20 mouse cellular contexts compared by ENCODE assay signal in the genomic region with DNA sequence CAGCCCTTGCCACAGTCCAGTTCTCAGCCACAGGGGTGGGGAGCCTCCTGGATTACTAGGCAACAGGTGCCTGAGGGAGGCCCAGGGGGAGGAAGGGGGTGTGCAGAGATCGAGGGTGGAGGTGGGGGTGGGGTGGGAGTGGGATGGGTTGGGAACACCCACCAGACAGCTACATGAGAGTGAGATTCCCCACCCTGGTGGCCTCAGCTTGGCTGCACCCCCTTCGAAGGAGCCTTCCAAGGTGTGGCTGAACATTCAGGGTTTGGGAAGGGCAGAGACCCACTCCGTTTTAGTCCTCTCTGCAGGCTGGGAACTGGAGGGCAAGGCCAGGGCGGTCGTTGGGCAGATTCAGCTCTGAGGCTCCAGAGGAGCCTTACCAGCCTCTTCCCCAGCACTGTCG. TPM values are rescaled to one million over a fixed set of nuclear protein-coding genes. Genes with fewer than 3 reads are reported as not detected.
A peak's percentile ranks its signal among the peaks of the same experiment; 100 is the strongest.
DNase-seq lines count a peak whose midpoint lies in the region; ATAC-seq and TF ChIP-seq lines count a peak whose summit lies in the region.
"Had no signal": no experiment of that assay in that cellular context is flagged by ENCODE, and none has a peak within 500 bp of the region (broad histone marks: within the 10 kb centered on the region; RNA-seq: fewer than 3 reads in every experiment).

No protein-coding gene starts in this region.

- H3K9ac ChIP-seq in hindbrain, embryonic 13.5 days = no peak overlapping the region
- H3K9ac ChIP-seq in hindbrain, embryonic 11.5 days (ENCODE audit: low read depth, low read length) = no peak overlapping the region
- no peak overlapping the region for H3K9ac ChIP-seq in intestine, embryonic 16.5 days (ENCODE audit: low read depth, low read length)
- H3K9ac ChIP-seq in stomach, postnatal 0 days (ENCODE audit: low read length) = no peak overlapping the region
- H3K9ac ChIP-seq: forebrain, embryonic 12.5 days; liver, embryonic 15.5 days had no signal

- H3K27ac ChIP-seq in hindbrain, embryonic 13.5 days = no peak overlapping the region
- no peak overlapping the region for H3K27ac ChIP-seq in hindbrain, embryonic 11.5 days (ENCODE audit: low read depth, low read length)
- no peak overlapping the region for H3K27ac ChIP-seq in intestine, embryonic 16.5 days (ENCODE audit: low read length)
- no peak overlapping the region for H3K27ac ChIP-seq in stomach, postnatal 0 days (replicated peaks)
- H3K27ac ChIP-seq: forebrain, embryonic 12.5 days; kidney, postnatal 0 days; liver, embryonic 15.5 days had no signal

- H3K27me3 ChIP-seq in hindbrain, embryonic 13.5 days = no peaks in the 10 kb centered on the region
- H3K27me3 ChIP-seq in hindbrain, embryonic 11.5 days (ENCODE audit: control insufficient read depth, insufficient read depth, low read length) = no peaks in the 10 kb centered on the region
- no peaks in the 10 kb centered on the region for H3K27me3 ChIP-seq in intestine, embryonic 16.5 days (replicated peaks; ENCODE audit: control insufficient read depth, insufficient read depth, low read length)
- H3K27me3 ChIP-seq in stomach, postnatal 0 days (ENCODE audit: control insufficient read depth, insufficient read depth, low read length) = no peaks in the 10 kb centered on the region
- H3K27me3 ChIP-seq: CH12.LX; forebrain, embryonic 12.5 days; liver, embryonic 15.5 days; Patski had no signal

- H3K4me1 ChIP-seq in hindbrain, embryonic 13.5 days (replicated peaks) = peaks cover 15% of the 10 kb centered on the region
- no peaks in the 10 kb centered on the region for H3K4me1 ChIP-seq in hindbrain, embryonic 11.5 days (replicated peaks; ENCODE audit: control insufficient read depth, insufficient read depth, low read length)
- H3K4me1 ChIP-seq in intestine, embryonic 16.5 days (ENCODE audit: control insufficient read depth, insufficient read depth, low read length) = peaks cover 8% of the 10 kb centered on the region; the same call in 1 of the 2 replicates
- no peaks in the 10 kb centered on the region for H3K4me1 ChIP-seq in stomach, postnatal 0 days (replicated peaks; ENCODE audit: control insufficient read depth, insufficient read depth)

- 84% methylated on average over 6 of the region's 6 CpGs for WGBS in hindbrain, embryonic 13.5 days
- WGBS in hindbrain, embryonic 11.5 days = 85% methylated on average over 6 of the region's 6 CpGs
- WGBS in intestine, embryonic 16.5 days = 58% methylated on average over 6 of the region's 6 CpGs
- 57% methylated on average over 6 of the region's 6 CpGs for WGBS in stomach, postnatal 0 days

- H3K36me3 ChIP-seq in hindbrain, embryonic 13.5 days = peaks cover 7% of the 10 kb centered on the region; the same call in 1 of the 2 replicates
- no peaks in the 10 kb centered on the region for H3K36me3 ChIP-seq in hindbrain, embryonic 11.5 days (ENCODE audit: control insufficient read depth, insufficient read depth, low read length)
- H3K36me3 ChIP-seq in intestine, embryonic 16.5 days (ENCODE audit: control insufficient read depth, insufficient read depth, low read length) = no peaks in the 10 kb centered on the region
- H3K36me3 ChIP-seq in stomach, postnatal 0 days (ENCODE audit: control insufficient read depth, insufficient read depth, low read length) = no peaks in the 10 kb centered on the region
- H3K36me3 ChIP-seq: liver, embryonic 15.5 days had no signal

- ATAC-seq in hindbrain, embryonic 13.5 days (ENCODE audit: low FRiP score) = 0 out of 2 replicates have a peak, but pooled peaks have one; percentile 16
- no peak for ATAC-seq in hindbrain, embryonic 11.5 days (ENCODE audit: low FRiP score)
- ATAC-seq in intestine, embryonic 16.5 days = peak; percentile 48
- ATAC-seq in stomach, postnatal 0 days (ENCODE audit: low FRiP score, low TSS enrichment) = no peak
- ATAC-seq: Patski had no signal

- intact Hi-C loops in left cerebral cortex, postnatal 10 days (cut with DNase I) = no loop called here

- H3K4me2 ChIP-seq in hindbrain, embryonic 13.5 days = no peak overlapping the region
- no peak overlapping the region for H3K4me2 ChIP-seq in hindbrain, embryonic 11.5 days (replicated peaks; ENCODE audit: low read depth, low read length)
- peak overlapping the region; percentile 11; the same call in 1 of the 2 replicates for H3K4me2 ChIP-seq in intestine, embryonic 16.5 days (ENCODE audit: low read depth, low read length)
- H3K4me2 ChIP-seq in stomach, postnatal 0 days (replicated peaks; ENCODE audit: low read depth) = no peak overlapping the region
- H3K4me2 ChIP-seq: forebrain, embryonic 12.5 days had no signal

- TF ChIP-seq CTCF in stomach, postnatal 0 days (IDR thresholded peaks at IDR 0.05; ENCODE audit: low read depth) = no peak

- H3K4me3 ChIP-seq in hindbrain, embryonic 13.5 days = no peak overlapping the region
- H3K4me3 ChIP-seq in hindbrain, embryonic 11.5 days (ENCODE audit: low read depth, low read length) = no peak overlapping the region
- no peak overlapping the region for H3K4me3 ChIP-seq in intestine, embryonic 16.5 days (ENCODE audit: low read length)
- H3K4me3 ChIP-seq in stomach, postnatal 0 days (ENCODE audit: low read depth, low read length) = no peak overlapping the region
- H3K4me3 ChIP-seq: forebrain, embryonic 12.5 days; liver, embryonic 15.5 days had no signal

- TF ChIP-seq EP300 in stomach, postnatal 0 days (optimal IDR thresholded peaks at IDR 0.05) = no peak

- no peaks in the 10 kb centered on the region for H3K9me3 ChIP-seq in hindbrain, embryonic 13.5 days
- no peaks in the 10 kb centered on the region for H3K9me3 ChIP-seq in hindbrain, embryonic 11.5 days (ENCODE audit: control insufficient read depth, low read length)
- H3K9me3 ChIP-seq in intestine, embryonic 16.5 days (ENCODE audit: control insufficient read depth, low read length) = no peaks in the 10 kb centered on the region
- H3K9me3 ChIP-seq in stomach, postnatal 0 days (ENCODE audit: control insufficient read depth, low read length) = no peaks in the 10 kb centered on the region
- H3K9me3 ChIP-seq: liver, embryonic 15.5 days had no signal

- no peak for DNase-seq in hindbrain, embryonic 11.5 days (ENCODE audit: low spot score)
- peak; percentile 20 for DNase-seq in retina, postnatal 1 day
- DNase-seq in retina, embryonic 14.5 days (ENCODE audit: low spot score) = no peak
- peak; percentile 16 for DNase-seq in stomach, postnatal 0 days (ENCODE audit: low spot score)
- no peak for DNase-seq in left cerebral cortex, postnatal 10 days (ENCODE audit: extremely low spot score in 1 of 2, low spot score in 2 of 2)
- DNase-seq in adrenal gland, postnatal 4 days (ENCODE audit: low spot score in 2 of 2) = no peak
- DNase-seq: adrenal gland, postnatal 36 days; cerebellum, adult 18-20 months; heart, postnatal 4 days; kidney, adult 11 months; layer of hippocampus, postnatal 36 days; lung, postnatal 10 days; thymus, postnatal 36 days had no signal

RNA-seq across cellular contexts. Expression of a gene that starts 11.6 kb away (rescaled TPM):
- polyA plus RNA-seq in hindbrain, embryonic 13.5 days (2015; fragmentation: Nextera tagmentation; extraction: Ambion mirVana) = 35.4 and 36.2 TPM in 2 replicates
- 27.2 and 29.5 TPM in 2 replicates for polyA plus RNA-seq in hindbrain, embryonic 11.5 days (2014; fragmentation: Nextera tagmentation; extraction: Ambion mirVana)
- polyA plus RNA-seq in intestine, embryonic 16.5 days (2015; fragmentation: Nextera tagmentation; extraction: Ambion mirVana) = 11.9 and 16.0 TPM in 2 replicates
- polyA plus RNA-seq in stomach, postnatal 0 days (2015; fragmentation: Nextera tagmentation; extraction: Ambion mirVana) = 9.9 and 10.0 TPM in 2 replicates
- 10 to 100 TPM; 36.6 to 38.0 TPM for total RNA-seq in left cerebral cortex, postnatal 10 days (2021)
- total RNA-seq in adrenal gland, postnatal 4 days (2021) = 10 to 100 TPM; 35.4 to 40.4 TPM

RNA-seq across cellular contexts. Expression of a gene that starts 12.0 kb away (rescaled TPM):
- polyA plus RNA-seq in hindbrain, embryonic 13.5 days (2015; fragmentation: Nextera tagmentation; extraction: Ambion mirVana) = 45.9 and 51.0 TPM in 2 replicates
- 38.7 and 39.7 TPM in 2 replicates for polyA plus RNA-seq in hindbrain, embryonic 11.5 days (2014; fragmentation: Nextera tagmentation; extraction: Ambion mirVana)
- 78.6 and 81.8 TPM in 2 replicates for polyA plus RNA-seq in intestine, embryonic 16.5 days (2015; fragmentation: Nextera tagmentation; extraction: Ambion mirVana)
- 43.4 and 47.2 TPM in 2 replicates for polyA plus RNA-seq in stomach, postnatal 0 days (2015; fragmentation: Nextera tagmentation; extraction: Ambion mirVana)
- 10 to 100 TPM; 24.7 to 24.8 TPM for total RNA-seq in left cerebral cortex, postnatal 10 days (2021)
- total RNA-seq in adrenal gland, postnatal 4 days (2021) = 10 to 100 TPM; 29.9 to 33.4 TPM

Comparison
In these comparisons a context has a peak if more than half of its experiments do, and no peak if none do; other contexts are left out.
1. ATAC-seq: peak in hindbrain, embryonic 13.5 days (single experiment) and intestine, embryonic 16.5 days (single experiment); none in hindbrain, embryonic 11.5 days (single experiment) and stomach, postnatal 0 days (single experiment).
2. DNase-seq: peak in retina, postnatal 1 day (single experiment) and stomach, postnatal 0 days (single experiment); none in hindbrain, embryonic 11.5 days (single experiment), retina, embryonic 14.5 days (single experiment), left cerebral cortex, postnatal 10 days (0 of 2) and adrenal gland, postnatal 4 days (0 of 2).